In genomic region chr13:90729078-90729477, GRCm38 (mm10) we compare ENCODE assay signal across 11 mouse cellular contexts.
DNase-seq lines count a peak whose midpoint lies in the region; ATAC-seq and TF ChIP-seq lines count a peak whose summit lies in the region.
"Had no signal": no experiment of that assay in that cellular context is flagged by ENCODE, and none has a peak within 500 bp of the region (broad histone marks: within the 10 kb centered on the region; RNA-seq: fewer than 3 reads in every experiment).

No protein-coding gene starts in this region.

- peak; percentile 69 for ATAC-seq in forebrain, postnatal 0 days
- ATAC-seq in forebrain, embryonic 16.5 days = no peak
- ATAC-seq in heart, embryonic 12.5 days (ENCODE audit: insufficient number of reproducible peaks, low FRiP score) = peak; percentile 64; the same call in 1 of the 2 replicates
- no peak for ATAC-seq in liver, embryonic 12.5 days
- no peak for ATAC-seq in intestine, postnatal 0 days

- no peaks in the 10 kb centered on the region for H3K9me3 ChIP-seq in forebrain, postnatal 0 days (ENCODE audit: low read length)
- no peaks in the 10 kb centered on the region for H3K9me3 ChIP-seq in forebrain, embryonic 16.5 days (ENCODE audit: control insufficient read depth, low read length)
- H3K9me3 ChIP-seq in heart, embryonic 12.5 days (replicated peaks) = no peaks in the 10 kb centered on the region
- no peaks in the 10 kb centered on the region for H3K9me3 ChIP-seq in liver, embryonic 12.5 days (replicated peaks)
- H3K9me3 ChIP-seq in intestine, postnatal 0 days (ENCODE audit: control insufficient read depth) = no peaks in the 10 kb centered on the region
- H3K9me3 ChIP-seq: G1E had no signal

- no peak for TF ChIP-seq CTCF in forebrain, postnatal 0 days (IDR thresholded peaks at IDR 0.05; ENCODE audit: low read depth)
- TF ChIP-seq CTCF in intestine, postnatal 0 days (IDR thresholded peaks at IDR 0.05; ENCODE audit: low read depth) = no peak

- H3K36me3 ChIP-seq in forebrain, postnatal 0 days (ENCODE audit: insufficient read depth) = no peaks in the 10 kb centered on the region
- H3K36me3 ChIP-seq in forebrain, embryonic 16.5 days (ENCODE audit: control insufficient read depth, insufficient read depth) = no peaks in the 10 kb centered on the region
- H3K36me3 ChIP-seq in heart, embryonic 12.5 days = no peaks in the 10 kb centered on the region
- H3K36me3 ChIP-seq in liver, embryonic 12.5 days = no peaks in the 10 kb centered on the region
- H3K36me3 ChIP-seq in intestine, postnatal 0 days (ENCODE audit: control insufficient read depth, insufficient read depth) = no peaks in the 10 kb centered on the region
- H3K36me3 ChIP-seq: G1E had no signal

- no peak overlapping the region for H3K9ac ChIP-seq in forebrain, postnatal 0 days
- no peak overlapping the region for H3K9ac ChIP-seq in forebrain, embryonic 16.5 days (replicated peaks; ENCODE audit: low read depth, low read length)
- H3K9ac ChIP-seq in heart, embryonic 12.5 days = no peak overlapping the region
- no peak overlapping the region for H3K9ac ChIP-seq in liver, embryonic 12.5 days
- H3K9ac ChIP-seq in intestine, postnatal 0 days (ENCODE audit: low read depth, low read length) = no peak overlapping the region

- no peak overlapping the region for H3K27ac ChIP-seq in forebrain, postnatal 0 days (ENCODE audit: low read depth, low read length)
- H3K27ac ChIP-seq in forebrain, embryonic 16.5 days (ENCODE audit: low read length) = no peak overlapping the region
- 0 out of 2 replicates have a peak overlapping the region, but pooled peaks have one; percentile 16 for H3K27ac ChIP-seq in heart, embryonic 12.5 days (ENCODE audit: poor library complexity, severe bottlenecking)
- H3K27ac ChIP-seq in liver, embryonic 12.5 days = no peak overlapping the region
- no peak overlapping the region for H3K27ac ChIP-seq in intestine, postnatal 0 days (ENCODE audit: low read depth, low read length)
- H3K27ac ChIP-seq: left cerebral cortex, adult 2 months; stomach, postnatal 0 days had no signal

- H3K27me3 ChIP-seq in forebrain, postnatal 0 days (ENCODE audit: insufficient read depth, low read length) = no peaks in the 10 kb centered on the region
- H3K27me3 ChIP-seq in forebrain, embryonic 16.5 days (replicated peaks; ENCODE audit: control insufficient read depth, insufficient read depth, low read length) = no peaks in the 10 kb centered on the region
- no peaks in the 10 kb centered on the region for H3K27me3 ChIP-seq in heart, embryonic 12.5 days (replicated peaks)
- H3K27me3 ChIP-seq in liver, embryonic 12.5 days (replicated peaks) = no peaks in the 10 kb centered on the region
- H3K27me3 ChIP-seq in intestine, postnatal 0 days (replicated peaks; ENCODE audit: control insufficient read depth, insufficient read depth, low read length) = no peaks in the 10 kb centered on the region

- no peak overlapping the region for H3K4me3 ChIP-seq in forebrain, postnatal 0 days (ENCODE audit: low read depth, low read length)
- no peak overlapping the region for H3K4me3 ChIP-seq in forebrain, embryonic 16.5 days (replicated peaks; ENCODE audit: low read length)
- H3K4me3 ChIP-seq in heart, embryonic 12.5 days = no peak overlapping the region
- H3K4me3 ChIP-seq in liver, embryonic 12.5 days = no peak overlapping the region
- no peak overlapping the region for H3K4me3 ChIP-seq in intestine, postnatal 0 days (ENCODE audit: low read depth, low read length)
- H3K4me3 ChIP-seq: left cerebral cortex, adult 2 months had no signal

- H3K4me2 ChIP-seq in forebrain, postnatal 0 days (ENCODE audit: low read depth) = no peak overlapping the region
- no peak overlapping the region for H3K4me2 ChIP-seq in forebrain, embryonic 16.5 days (ENCODE audit: low read length)
- H3K4me2 ChIP-seq in heart, embryonic 12.5 days = no peak overlapping the region
- H3K4me2 ChIP-seq in liver, embryonic 12.5 days = no peak overlapping the region
- no peak overlapping the region for H3K4me2 ChIP-seq in intestine, postnatal 0 days (replicated peaks; ENCODE audit: low read depth)

- DNase-seq in forebrain, postnatal 0 days = no peak
- DNase-seq in right cerebral cortex, postnatal 10 days (ENCODE audit: low spot score in 2 of 2) = peak; percentile 44 to 52
- no peak for DNase-seq in right cerebral cortex, adult 2 months (ENCODE audit: low spot score in 2 of 2)
- DNase-seq in retina, postnatal 1 day = peak; percentile 2

- no peaks in the 10 kb centered on the region for H3K4me1 ChIP-seq in forebrain, postnatal 0 days (ENCODE audit: insufficient read depth)
- H3K4me1 ChIP-seq in forebrain, embryonic 16.5 days (replicated peaks; ENCODE audit: control insufficient read depth, insufficient read depth, low read length) = no peaks in the 10 kb centered on the region
- H3K4me1 ChIP-seq in heart, embryonic 12.5 days (replicated peaks) = peaks cover 17% of the 10 kb centered on the region
- no peaks in the 10 kb centered on the region for H3K4me1 ChIP-seq in liver, embryonic 12.5 days
- no peaks in the 10 kb centered on the region for H3K4me1 ChIP-seq in intestine, postnatal 0 days (replicated peaks; ENCODE audit: control insufficient read depth, insufficient read depth, low read length)

Comparison
In these comparisons a context has a peak if more than half of its experiments do, and no peak if none do; other contexts are left out.
1. ATAC-seq: peak in forebrain, postnatal 0 days (single experiment) and heart, embryonic 12.5 days (single experiment); none in forebrain, embryonic 16.5 days (single experiment), liver, embryonic 12.5 days (single experiment) and intestine, postnatal 0 days (single experiment).
2. DNase-seq: peak in right cerebral cortex, postnatal 10 days (2 of 2) and retina, postnatal 1 day (single experiment); none in forebrain, postnatal 0 days (single experiment) and right cerebral cortex, adult 2 months (0 of 2).